Mouse (Mus musculus) ES-Bruce4 (cell line): ENCODE measurements around the gene Zbtb16. TPM values are rescaled to one million over a fixed set of nuclear protein-coding genes. Genes with fewer than 3 reads are reported as not detected.

Experiments used
- H3K27ac ChIP-seq: 2 replicates; pipeline ENCODE4 v1.5.1; 2012; ENCODE audit warnings: low read length, inconsistent platforms; ENCODE audit not compliant: insufficient read depth
- H3K27me3 ChIP-seq: 2 replicates; pipeline ENCODE4 v1.6.1; 2012; ENCODE audit warnings: mild to moderate bottlenecking, low read length, inconsistent platforms; ENCODE audit not compliant: control insufficient read depth, poor library complexity, insufficient read depth, severe bottlenecking
- H3K36me3 ChIP-seq: 2 replicates; pipeline ENCODE4 v1.6.1; 2012; ENCODE audit warnings: inconsistent platforms, mild to moderate bottlenecking, low read length, moderate library complexity; ENCODE audit not compliant: control insufficient read depth, poor library complexity, insufficient read depth, severe bottlenecking
- H3K4me1 ChIP-seq: one replicate; pipeline ENCODE4 v1.8.1; 2011; ENCODE audit warnings: low read length; ENCODE audit not compliant: control insufficient read depth, insufficient read depth
- H3K4me3 ChIP-seq: 2 replicates; pipeline ENCODE4 v1.5.1; 2011; ENCODE audit warnings: low read depth, mild to moderate bottlenecking, low read length
- H3K9ac ChIP-seq: 2 replicates; pipeline ENCODE4 v1.6.1; 2012; ENCODE audit warnings: low read depth, mild to moderate bottlenecking, inconsistent platforms; ENCODE audit not compliant: poor library complexity, severe bottlenecking
- H3K9me3 ChIP-seq: replicated peaks from 2 replicates; pipeline ENCODE4 v1.6.1; 2012; ENCODE audit warnings: mild to moderate bottlenecking, low read length, inconsistent platforms; ENCODE audit not compliant: control insufficient read depth, poor library complexity, insufficient read depth, severe bottlenecking
- CTCF ChIP-seq: IDR thresholded peaks from one replicate; pipeline ENCODE4 v1.8.1; 2011; ENCODE audit warnings: low read depth, low read length
- EP300 ChIP-seq: IDR thresholded peaks from 2 replicates; pipeline ENCODE4 v1.6.1; 2011; ENCODE audit warnings: low read depth, low read length; ENCODE audit not compliant: insufficient read depth
- POLR2A ChIP-seq: IDR thresholded peaks from one replicate; pipeline ENCODE4 v1.8.1; 2011; ENCODE audit warnings: low read length; ENCODE audit not compliant: insufficient read depth
- polyA plus RNA-seq: library from polyadenylated mRNA; stranded (reverse); fragments of >200 nt; gene quantifications from 2 replicates; pipeline ENCODE4 v1.2.4, GENCODE M21; 2011; ENCODE audit warnings: low read depth; ENCODE audit not compliant: missing spikeins, insufficient read depth, insufficient read length

Zbtb16 gene
- 0.49 TPM in 1 of 2 replicates, not detected in the other for polyA plus RNA-seq

DNA sequence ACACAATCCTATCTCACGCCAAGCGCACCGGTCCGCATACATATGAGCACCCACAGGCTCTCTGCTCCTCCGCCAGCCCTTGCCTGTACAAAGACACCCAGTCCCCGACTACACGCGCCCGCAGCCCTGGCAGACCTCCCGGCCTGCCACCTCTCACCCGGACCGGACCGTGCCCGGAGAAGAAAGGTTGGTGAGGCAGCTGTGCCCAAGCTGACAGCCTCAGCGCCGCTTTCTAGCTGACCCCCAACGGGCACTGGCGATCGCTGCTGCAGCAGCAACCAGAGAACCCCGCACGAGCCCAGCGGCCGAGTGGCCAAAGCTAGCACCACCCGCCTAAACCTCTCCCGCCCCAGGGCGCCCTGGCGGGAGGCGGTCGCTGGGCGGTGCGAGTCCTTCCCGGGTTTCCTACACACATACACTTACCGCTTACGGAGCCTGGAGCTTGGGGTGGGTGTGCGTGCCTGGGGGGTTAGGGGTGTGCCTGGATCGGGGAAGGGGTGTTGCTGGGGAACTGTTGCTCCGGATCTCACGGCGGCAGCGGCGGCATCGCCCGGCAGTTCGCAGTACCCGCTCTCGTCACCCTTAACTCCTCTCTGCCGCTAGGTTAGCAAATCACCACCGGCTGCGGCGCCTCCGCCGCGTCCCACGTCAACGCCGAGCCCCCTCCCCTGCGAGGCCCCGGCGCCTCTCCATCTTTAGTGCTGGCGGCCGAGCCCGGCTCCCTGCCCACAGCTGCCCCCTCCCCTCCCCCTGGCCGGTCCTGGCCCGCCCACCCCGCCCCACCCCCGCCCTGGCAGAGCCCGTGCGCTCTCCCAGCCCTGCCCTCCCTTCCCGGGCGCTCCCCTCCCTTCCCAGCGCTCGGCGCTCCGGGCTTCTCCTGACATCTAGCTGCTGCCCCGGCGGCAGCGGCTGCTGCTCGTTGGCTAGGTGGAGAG, at the start of gene Zbtb16:
TSS of gene Zbtb16 (minus strand) at position 592 of the 935 bp plus-strand sequence.
- Histone ChIP-seq H3K36me3 (no peaks in the 10 kb centered on the region), H3K9ac (peak within 1 kb of the TSS; percentile 28), H3K4me1 (no peaks in the 10 kb centered on the region), H3K27me3 (peaks cover 27% of the 10 kb centered on the region), H3K27ac (no peak within 1 kb of the TSS), H3K9me3 (no peaks in the 10 kb centered on the region; the same call in 1 of the 2 replicates), H3K4me3 (peak within 1 kb of the TSS; percentile 72)
- TF ChIP-seq CTCF, result no peak
- TF ChIP-seq EP300, result no peak
- TF ChIP-seq POLR2A, result no peak

DNA sequence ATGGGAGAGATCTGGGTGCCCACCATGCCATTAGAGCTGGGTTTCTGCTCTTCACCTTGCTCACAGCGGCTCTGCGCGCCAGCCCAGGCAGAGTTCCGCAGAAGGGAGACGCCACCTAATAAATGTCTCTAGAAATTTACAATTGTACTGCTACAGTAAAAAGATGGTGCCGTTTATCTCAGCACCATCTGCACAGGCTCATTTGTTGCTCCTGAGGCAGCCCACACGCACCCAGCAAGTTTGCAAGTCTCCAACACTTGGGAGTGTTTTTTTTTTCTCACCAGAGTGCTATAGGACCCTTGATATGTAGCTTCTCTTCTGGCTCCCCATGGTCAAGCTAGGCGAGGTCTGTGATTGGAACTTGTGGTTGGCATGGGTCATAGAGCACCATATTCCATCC, 36.9 kb upstream of the Zbtb16 start:
- TF ChIP-seq CTCF, result no peak
- TF ChIP-seq EP300, result no peak
- TF ChIP-seq POLR2A, result no peak
- H3K27me3 ChIP-seq, result no peaks in the 10 kb centered on the region
- H3K36me3 ChIP-seq, result no peaks in the 10 kb centered on the region
- H3K27ac ChIP-seq, result no peak overlapping the region
- no peak overlapping the region for H3K4me3 ChIP-seq
- no peaks in the 10 kb centered on the region for H3K4me1 ChIP-seq
- H3K9ac ChIP-seq, result no peak overlapping the region
- H3K9me3 ChIP-seq, result no peaks in the 10 kb centered on the region

DNA sequence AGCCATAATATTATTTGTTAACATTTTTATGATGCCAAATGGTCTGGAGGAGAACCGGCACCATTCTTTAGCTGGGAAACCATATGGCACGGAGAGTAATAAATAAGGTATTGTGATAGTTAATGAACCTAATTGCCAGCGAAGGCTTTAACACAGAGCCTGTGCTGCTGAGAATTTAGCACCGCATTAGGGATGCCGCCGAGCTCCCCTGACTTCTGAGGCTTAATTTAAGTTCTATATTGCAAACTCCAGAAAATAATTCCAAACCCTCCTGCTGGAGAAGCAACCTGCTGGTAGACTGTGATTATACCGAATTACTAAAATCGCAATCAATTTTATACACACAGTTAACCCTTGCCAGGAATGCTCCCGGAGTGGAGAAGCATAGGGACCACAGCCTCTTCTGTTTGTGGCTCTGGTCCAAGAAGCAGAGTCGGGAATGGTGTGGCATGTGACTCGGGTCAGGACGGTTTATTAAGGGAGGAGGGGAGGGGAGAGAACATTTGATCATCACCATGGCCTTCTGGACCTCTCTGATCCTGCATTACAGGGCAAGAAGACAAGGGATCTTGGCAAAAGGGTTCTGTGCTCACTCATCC, 30.6 kb upstream of the Zbtb16 start:
- Histone ChIP-seq H3K36me3 (no peaks in the 10 kb centered on the region), H3K9ac (no peak overlapping the region), H3K27me3 (no peaks in the 10 kb centered on the region), H3K4me1 (no peaks in the 10 kb centered on the region), H3K9me3 (no peaks in the 10 kb centered on the region), H3K4me3 (no peak overlapping the region), H3K27ac (no peak overlapping the region)
- no peak for TF ChIP-seq CTCF
- no peak for TF ChIP-seq POLR2A
- no peak for TF ChIP-seq EP300

DNA sequence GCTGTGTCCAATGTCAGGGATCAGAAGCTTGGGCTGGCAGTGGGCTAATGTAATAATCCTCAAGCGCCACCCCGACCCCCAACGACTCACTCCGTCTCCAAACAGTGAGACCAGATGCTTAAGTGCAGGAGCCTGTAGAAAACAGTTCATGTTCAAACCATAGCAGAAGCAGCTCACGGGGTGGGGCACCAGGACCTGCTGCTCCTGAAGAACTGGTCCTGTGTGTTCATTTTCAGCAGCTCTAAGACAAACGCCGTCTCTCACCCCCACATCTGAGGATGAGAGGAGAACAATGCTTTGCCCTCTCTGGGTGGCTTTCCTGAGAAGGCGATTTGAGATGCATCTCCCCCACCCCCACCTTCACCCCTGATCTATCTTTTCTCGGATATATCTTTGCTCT, 29.2 kb upstream of the Zbtb16 start:
- no peak overlapping the region for H3K4me3 ChIP-seq
- H3K4me1 ChIP-seq, result no peaks in the 10 kb centered on the region
- H3K27me3 ChIP-seq, result no peaks in the 10 kb centered on the region
- TF ChIP-seq POLR2A (no peak), EP300 (no peak), CTCF (no peak)
- no peaks in the 10 kb centered on the region for H3K36me3 ChIP-seq
- no peak overlapping the region for H3K9ac ChIP-seq
- H3K27ac ChIP-seq, result no peak overlapping the region
- no peaks in the 10 kb centered on the region for H3K9me3 ChIP-seq

DNA sequence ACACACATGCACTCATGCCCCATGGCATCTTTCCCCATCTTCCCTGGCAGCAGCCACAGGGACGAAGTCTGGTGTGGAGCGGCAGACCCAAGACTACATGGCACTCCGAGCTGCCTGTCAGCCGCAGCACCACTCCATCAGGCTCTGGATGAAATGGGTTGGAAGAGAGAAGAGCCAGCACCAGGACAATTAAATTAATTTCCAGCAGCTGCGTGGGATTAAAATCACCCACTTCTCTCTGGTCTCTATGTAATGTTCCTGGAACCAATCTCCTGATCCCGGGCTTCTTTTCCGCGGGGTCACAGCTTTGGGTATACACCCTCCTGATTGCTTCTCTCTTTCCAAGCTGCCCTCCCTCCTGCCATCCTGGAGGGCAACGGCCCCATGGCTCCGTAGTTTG, 25.5 kb upstream of the Zbtb16 start:
- no peaks in the 10 kb centered on the region for H3K4me1 ChIP-seq
- H3K27ac ChIP-seq, result no peak overlapping the region
- H3K4me3 ChIP-seq, result no peak overlapping the region
- no peak for TF ChIP-seq EP300
- no peak for TF ChIP-seq CTCF
- TF ChIP-seq POLR2A, result no peak
- no peaks in the 10 kb centered on the region for H3K27me3 ChIP-seq
- no peak overlapping the region for H3K9ac ChIP-seq
- H3K36me3 ChIP-seq, result no peaks in the 10 kb centered on the region
- no peaks in the 10 kb centered on the region for H3K9me3 ChIP-seq

DNA sequence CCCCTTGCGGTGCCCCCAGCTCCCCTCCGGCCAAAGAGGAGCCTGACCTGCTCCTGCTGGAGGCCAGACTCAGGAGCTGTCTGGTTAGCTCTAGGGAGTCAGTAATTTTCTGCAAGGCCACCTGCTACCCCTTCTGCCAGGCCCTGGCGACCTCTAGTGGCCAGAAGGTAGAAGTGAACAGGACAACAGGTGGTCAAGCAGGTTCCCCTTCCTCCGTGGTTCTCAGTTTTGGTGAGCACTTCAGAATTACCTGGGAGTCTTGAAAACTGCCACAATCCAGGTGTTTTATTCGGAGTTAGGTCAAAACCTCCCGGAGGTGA, 24.5 kb upstream of the Zbtb16 start:
- Histone ChIP-seq H3K27ac (no peak overlapping the region), H3K27me3 (no peaks in the 10 kb centered on the region), H3K9me3 (no peaks in the 10 kb centered on the region), H3K4me1 (no peaks in the 10 kb centered on the region), H3K36me3 (no peaks in the 10 kb centered on the region), H3K4me3 (no peak overlapping the region), H3K9ac (no peak overlapping the region)
- TF ChIP-seq EP300 (no peak), CTCF (peak; percentile 96)
